Mouse (Mus musculus): ENCODE measurements around the gene Mttp. TPM values are rescaled to one million over a fixed set of nuclear protein-coding genes. Genes with fewer than 3 reads are reported as not detected.

Mttp gene
- 11.2 and 16.0 TPM in 2 replicates for polyA plus RNA-seq (2012; rRNA removed)
- 30.7 and 34.8 TPM in 2 replicates for polyA plus RNA-seq (2014; fragmentation: Nextera tagmentation; extraction: Ambion mirVana)

GRCm38 (mm10) chr3:138144642-138145171 lies at the start of gene Mttp:
Gene Mttp, minus strand, starts transcription at chr3:138144968.
- Histone ChIP-seq H3K9ac (replicated peaks) (peak within 1 kb of the TSS; percentile 92), H3K9me3 (ENCODE audit: control insufficient read depth, low read length) (no peaks in the 10 kb centered on the region), H3K4me2 (ENCODE audit: low read depth) (peak within 1 kb of the TSS; percentile 86), H3K4me3 (ENCODE audit: insufficient read depth in 1 of 2, low read depth in 2 of 2, low read length in 2 of 2) (peak within 1 kb of the TSS; percentile 85 to 94), H3K27me3 (ENCODE audit: control insufficient read depth, insufficient read depth, low read length) (no peaks in the 10 kb centered on the region), H3K4me1 (replicated peaks; ENCODE audit: control insufficient read depth in 2 of 2, insufficient read depth in 2 of 2, low read length in 1 of 2) (peaks cover 5% of the 10 kb centered on the region in 2 experiments), H3K36me3 (replicated peaks; ENCODE audit: control insufficient read depth, insufficient read depth, low read depth) (no peaks in the 10 kb centered on the region), H3K27ac (peak within 1 kb of the TSS; percentile 86)
- peak; percentile 79 to 86 (median 82) for DNase-seq (ENCODE audit: low read depth in 3 of 3, low spot score in 3 of 3)
- TF ChIP-seq EP300 (IDR thresholded peaks at IDR 0.05; ENCODE audit: low read depth) (peak; percentile 25; the same call in 1 of the 2 replicates), CTCF (IDR thresholded peaks at IDR 0.05; ENCODE audit: low read depth) (peak; percentile 69)
- WGBS (ENCODE audit: insufficient replicate concordance): 2% methylated on average over 8 of the region's 8 CpGs
- peak; percentile 27 for ATAC-seq (ENCODE audit: insufficient read depth)

GRCm38 (mm10) chr3:138193683-138194302 lies 49.0 kb upstream of the Mttp start, which contains the start of gene 4930579F01Rik:
Gene 4930579F01Rik, minus strand, starts transcription at chr3:138193825.
- Histone ChIP-seq H3K36me3 (replicated peaks; ENCODE audit: control insufficient read depth, insufficient read depth, low read depth) (no peaks in the 10 kb centered on the region), H3K27me3 (ENCODE audit: control insufficient read depth, insufficient read depth, low read length) (no peaks in the 10 kb centered on the region), H3K4me1 (replicated peaks; ENCODE audit: control insufficient read depth in 2 of 2, insufficient read depth in 2 of 2, low read length in 1 of 2) (no peaks in the 10 kb centered on the region), H3K9me3 (ENCODE audit: control insufficient read depth, low read length) (no peaks in the 10 kb centered on the region), H3K27ac (no peak within 1 kb of the TSS), H3K4me3 (ENCODE audit: insufficient read depth in 1 of 2, low read depth in 2 of 2, low read length in 2 of 2) (no peak within 1 kb of the TSS), H3K9ac (replicated peaks) (no peak within 1 kb of the TSS), H3K4me2 (ENCODE audit: low read depth) (no peak within 1 kb of the TSS)
- 64% methylated on average over 15 of the region's 15 CpGs for WGBS (ENCODE audit: insufficient replicate concordance)
- no peak for ATAC-seq (ENCODE audit: insufficient read depth)
- TF ChIP-seq EP300 (IDR thresholded peaks at IDR 0.05; ENCODE audit: low read depth): no peak
- DNase-seq (ENCODE audit: low read depth in 3 of 3, low spot score in 3 of 3): no peak

- WGBS (ENCODE audit: insufficient replicate concordance): 59% methylated on average over 7 of the region's 7 CpGs
Measured at GRCm38 (mm10) chr3:138192260-138192659, 47.5 kb upstream of the Mttp start.

GRCm38 (mm10) chr3:138185995-138186930 lies 41.5 kb upstream of the Mttp start:
- Histone ChIP-seq H3K27me3 (ENCODE audit: control insufficient read depth, insufficient read depth, low read length) (no peaks in the 10 kb centered on the region), H3K4me2 (ENCODE audit: low read depth) (no peak overlapping the region), H3K9me3 (ENCODE audit: control insufficient read depth, low read length) (no peaks in the 10 kb centered on the region), H3K27ac (no peak overlapping the region), H3K36me3 (replicated peaks; ENCODE audit: control insufficient read depth, insufficient read depth, low read depth) (no peaks in the 10 kb centered on the region), H3K4me1 (replicated peaks; ENCODE audit: control insufficient read depth in 2 of 2, insufficient read depth in 2 of 2, low read length in 1 of 2) (no peaks in the 10 kb centered on the region), H3K4me3 (ENCODE audit: insufficient read depth in 1 of 2, low read depth in 2 of 2, low read length in 2 of 2) (no peak overlapping the region), H3K9ac (replicated peaks) (no peak overlapping the region)
- WGBS (ENCODE audit: insufficient replicate concordance): 84% methylated on average over 26 of the region's 26 CpGs
- ATAC-seq (ENCODE audit: insufficient read depth) (no peak), DNase-seq (ENCODE audit: low read depth in 3 of 3, low spot score in 3 of 3) (no peak)
- TF ChIP-seq EP300 (IDR thresholded peaks at IDR 0.05; ENCODE audit: low read depth): no peak
- no peak for TF ChIP-seq CTCF (IDR thresholded peaks at IDR 0.05; ENCODE audit: low read depth)

More at GRCm38 (mm10) chr3:138192260-138192659, 47.5 kb upstream of the Mttp start:
- H3K4me1 ChIP-seq (replicated peaks; ENCODE audit: control insufficient read depth in 2 of 2, insufficient read depth in 2 of 2, low read length in 1 of 2): no peaks in the 10 kb centered on the region
- no peaks in the 10 kb centered on the region for H3K36me3 ChIP-seq (replicated peaks; ENCODE audit: control insufficient read depth, insufficient read depth, low read depth)
- no peaks in the 10 kb centered on the region for H3K9me3 ChIP-seq (ENCODE audit: control insufficient read depth, low read length)
- H3K4me2 ChIP-seq (ENCODE audit: low read depth): no peak overlapping the region
- ATAC-seq (ENCODE audit: insufficient read depth) (no peak), DNase-seq (ENCODE audit: low read depth in 3 of 3, low spot score in 3 of 3) (no peak)
- no peak overlapping the region for H3K27ac ChIP-seq
- H3K9ac ChIP-seq (replicated peaks): no peak overlapping the region
- no peaks in the 10 kb centered on the region for H3K27me3 ChIP-seq (ENCODE audit: control insufficient read depth, insufficient read depth, low read length)
- no peak for TF ChIP-seq CTCF (IDR thresholded peaks at IDR 0.05; ENCODE audit: low read depth)
- TF ChIP-seq EP300 (IDR thresholded peaks at IDR 0.05; ENCODE audit: low read depth): no peak
- no peak overlapping the region for H3K4me3 ChIP-seq (ENCODE audit: insufficient read depth in 1 of 2, low read depth in 2 of 2, low read length in 2 of 2)
